Comparison of ENCODE assay signal across 8 mouse cellular contexts in the genomic region with DNA sequence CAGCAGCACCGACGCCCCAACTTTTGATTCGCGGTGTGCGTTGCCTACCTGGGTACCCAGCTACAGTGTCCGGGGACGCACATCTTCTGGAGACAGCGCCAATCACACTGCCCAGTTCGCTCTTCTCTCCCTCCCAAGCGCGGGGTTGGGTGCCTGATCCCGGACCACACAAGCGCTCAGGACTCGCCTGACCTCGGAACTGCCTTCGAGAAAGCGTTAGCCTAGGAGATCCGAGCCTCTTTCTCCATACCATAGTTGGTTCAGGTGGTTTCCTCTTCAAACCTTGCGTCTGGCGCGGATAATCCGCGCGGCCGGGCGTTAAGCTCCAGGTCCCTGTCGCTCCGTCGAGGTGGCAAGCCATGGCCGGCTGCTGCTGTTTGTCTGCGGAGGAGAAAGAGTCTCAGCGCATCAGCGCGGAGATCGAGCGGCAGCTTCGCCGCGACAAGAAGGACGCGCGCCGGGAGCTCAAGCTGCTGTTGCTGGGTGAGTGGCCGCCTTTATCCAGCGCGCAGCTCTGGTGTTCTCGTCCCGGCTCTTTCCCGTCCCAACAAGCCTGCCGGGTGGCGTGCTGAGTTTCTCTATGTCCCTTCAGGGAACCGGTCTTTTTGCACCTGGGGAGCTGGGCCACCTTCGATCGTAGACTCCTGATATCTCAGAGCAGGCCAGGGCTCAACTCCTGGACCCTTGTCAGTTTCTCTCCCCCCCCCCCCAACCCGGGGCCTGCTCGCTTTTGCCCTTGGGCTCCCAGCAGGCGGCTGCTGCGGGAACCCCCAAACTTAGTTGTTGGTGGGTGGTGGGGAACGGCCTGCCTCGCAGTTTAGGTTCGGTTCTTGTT. TPM values are rescaled to one million over a fixed set of nuclear protein-coding genes. Genes with fewer than 3 reads are reported as not detected.
A peak's percentile ranks its signal among the peaks of the same experiment; 100 is the strongest.
DNase-seq lines count a peak whose midpoint lies in the region; ATAC-seq and TF ChIP-seq lines count a peak whose summit lies in the region.

No protein-coding gene starts in this region.

- no peak overlapping the region for H3K27ac ChIP-seq in left cerebral cortex, adult 2 months
- no peak overlapping the region for H3K27ac ChIP-seq in bone marrow macrophage, adult 2 months (ENCODE audit: insufficient read depth, low read depth, low read length)
- H3K27ac ChIP-seq in forebrain, postnatal 0 days (ENCODE audit: low read depth, low read length), result no peak overlapping the region
- H3K27ac ChIP-seq in intestine, postnatal 0 days (ENCODE audit: low read depth, low read length), result peak overlapping the region; percentile 24; the same call in 1 of the 2 replicates
- peak overlapping the region; percentile 20; the same call in 1 of the 2 replicates for H3K27ac ChIP-seq in lung, embryonic 16.5 days (ENCODE audit: low read length)

- peak in 1 of 2 experiments; percentile 21 for DNase-seq in left cerebral cortex, adult 2 months (ENCODE audit: extremely low spot score in 1 of 2, low spot score in 2 of 2)
- DNase-seq in left cerebral cortex, adult 8-10 months (ENCODE audit: low spot score in 2 of 2), result no peak
- peak; percentile 46 for DNase-seq in forebrain, postnatal 0 days
- DNase-seq in ovary, postnatal 36 days (ENCODE audit: low spot score), result peak; percentile 41
- DNase-seq in layer of hippocampus, adult 8-10 months (ENCODE audit: low spot score in 2 of 2), result no peak

- intact Hi-C loops in left cerebral cortex, adult 2 months (cut with DNase I), result no loop called here

- H3K9me3 ChIP-seq in forebrain, postnatal 0 days (ENCODE audit: low read length), result no peaks in the 10 kb centered on the region
- no peaks in the 10 kb centered on the region for H3K9me3 ChIP-seq in intestine, postnatal 0 days (ENCODE audit: control insufficient read depth)
- H3K9me3 ChIP-seq in lung, embryonic 16.5 days (ENCODE audit: control insufficient read depth, low read length), result no peaks in the 10 kb centered on the region

- peak overlapping the region; percentile 27 for H3K4me3 ChIP-seq in left cerebral cortex, adult 2 months
- H3K4me3 ChIP-seq in bone marrow macrophage, adult 2 months (ENCODE audit: insufficient read depth, low read length), result peak overlapping the region; percentile 45
- H3K4me3 ChIP-seq in forebrain, postnatal 0 days (ENCODE audit: low read depth, low read length), result peak overlapping the region; percentile 37
- peak overlapping the region; percentile 51 for H3K4me3 ChIP-seq in intestine, postnatal 0 days (ENCODE audit: low read depth, low read length)
- peak overlapping the region; percentile 59 for H3K4me3 ChIP-seq in lung, embryonic 16.5 days (ENCODE audit: low read length)

- peak overlapping the region; percentile 69 for H3K4me2 ChIP-seq in forebrain, postnatal 0 days (ENCODE audit: low read depth)
- peak overlapping the region; percentile 88 for H3K4me2 ChIP-seq in intestine, postnatal 0 days (replicated peaks; ENCODE audit: low read depth)
- H3K4me2 ChIP-seq in lung, embryonic 16.5 days (ENCODE audit: low read depth, low read length), result peak overlapping the region; percentile 92

- TF ChIP-seq CTCF in left cerebral cortex, adult 2 months (IDR thresholded peaks at IDR 0.05), result no peak
- no peak; the same call in 1 of the 2 replicates for TF ChIP-seq CTCF in bone marrow macrophage, adult 2 months (IDR thresholded peaks at IDR 0.05; ENCODE audit: low read depth, low read length)
- TF ChIP-seq CTCF in forebrain, postnatal 0 days (IDR thresholded peaks at IDR 0.05; ENCODE audit: low read depth), result no peak
- no peak for TF ChIP-seq CTCF in intestine, postnatal 0 days (IDR thresholded peaks at IDR 0.05; ENCODE audit: low read depth)

- H3K4me1 ChIP-seq in bone marrow macrophage, adult 2 months (ENCODE audit: control insufficient read depth, insufficient read depth, low read length), result peaks cover 4% of the 10 kb centered on the region; the same call in 1 of the 2 replicates
- 0 out of 2 replicates have a peak, but pooled peaks cover 8% of the 10 kb centered on the region for H3K4me1 ChIP-seq in forebrain, postnatal 0 days (ENCODE audit: insufficient read depth)
- peaks cover 3% of the 10 kb centered on the region; the same call in 1 of the 2 replicates for H3K4me1 ChIP-seq in intestine, postnatal 0 days (replicated peaks; ENCODE audit: control insufficient read depth, insufficient read depth, low read length)
- H3K4me1 ChIP-seq in lung, embryonic 16.5 days (replicated peaks; ENCODE audit: control insufficient read depth, insufficient read depth, low read length), result peaks cover 42% of the 10 kb centered on the region

- no peak for TF ChIP-seq POLR2A in bone marrow macrophage, adult 2 months (IDR thresholded peaks at IDR 0.05; ENCODE audit: borderline replicate concordance, low read depth, low read length)

- peak overlapping the region; percentile 25; the same call in 1 of the 2 replicates for H3K9ac ChIP-seq in forebrain, postnatal 0 days
- peak overlapping the region; percentile 19; the same call in 1 of the 2 replicates for H3K9ac ChIP-seq in intestine, postnatal 0 days (ENCODE audit: low read depth, low read length)
- H3K9ac ChIP-seq in lung, embryonic 16.5 days (ENCODE audit: low read length), result peak overlapping the region; percentile 75

- peaks cover 18% of the 10 kb centered on the region for H3K27me3 ChIP-seq in forebrain, postnatal 0 days (ENCODE audit: insufficient read depth, low read length)
- H3K27me3 ChIP-seq in intestine, postnatal 0 days (replicated peaks; ENCODE audit: control insufficient read depth, insufficient read depth, low read length), result peaks cover 13% of the 10 kb centered on the region; the same call in 1 of the 2 replicates
- H3K27me3 ChIP-seq in lung, embryonic 16.5 days (ENCODE audit: control insufficient read depth, insufficient read depth, low read depth, low read length), result no peaks in the 10 kb centered on the region

- WGBS in forebrain, postnatal 0 days, result 3% methylated on average over 61 of the region's 61 CpGs
- 8% methylated on average over 61 of the region's 61 CpGs for whole genome bisulfite sequencing in intestine, postnatal 0 days
- WGBS in lung, embryonic 16.5 days, result 6% methylated on average over 61 of the region's 61 CpGs

- no peaks in the 10 kb centered on the region for H3K36me3 ChIP-seq in forebrain, postnatal 0 days (ENCODE audit: insufficient read depth)
- H3K36me3 ChIP-seq in intestine, postnatal 0 days (ENCODE audit: control insufficient read depth, insufficient read depth), result no peaks in the 10 kb centered on the region
- no peaks in the 10 kb centered on the region for H3K36me3 ChIP-seq in lung, embryonic 16.5 days (ENCODE audit: control insufficient read depth, insufficient read depth, low read length)

- ATAC-seq in forebrain, postnatal 0 days, result peak; percentile 56
- no peak; the same call in 1 of the 2 replicates for ATAC-seq in intestine, postnatal 0 days
- peak; percentile 6 for ATAC-seq in lung, embryonic 16.5 days (ENCODE audit: low read depth)

RNA-seq across cellular contexts. Expression of a gene that starts 1.0 kb away (rescaled TPM):
- total RNA-seq in left cerebral cortex, adult 2 months (2021), result under 1 TPM in 1 of 2 experiments, not detected in 1; 0.20 TPM
- total RNA-seq in left cerebral cortex, adult 8-10 months (2022), result under 1 TPM; 0.39 to 0.50 (median 0.44) TPM
- not detected in 2 replicates for polyA plus RNA-seq in bone marrow macrophage, adult 2 months (2012; ENCODE audit: insufficient read depth, insufficient read length, missing spikeins)
- 0.46 and 0.62 TPM in 2 replicates for total RNA-seq in forebrain, postnatal 0 days (2014; rRNA removed)
- polyA plus RNA-seq in forebrain, postnatal 0 days (2015; fragmentation: Nextera tagmentation; extraction: Ambion mirVana), result 0.42 and 0.56 TPM in 2 replicates
- polyA plus RNA-seq in intestine, postnatal 0 days (2015; fragmentation: Nextera tagmentation; extraction: Ambion mirVana), result 2.9 and 4.8 TPM in 2 replicates
- polyA plus RNA-seq in lung, embryonic 16.5 days (2015; fragmentation: Nextera tagmentation; extraction: Ambion mirVana), result 10.7 and 11.4 TPM in 2 replicates
- 1 to 10 TPM; 1.3 to 2.3 (median 1.6) TPM for total RNA-seq in layer of hippocampus, adult 8-10 months (2022)

Comparison
In these comparisons a context has a peak if more than half of its experiments do, and no peak if none do; other contexts are left out.
1. DNase-seq: peak in forebrain, postnatal 0 days (single experiment) and ovary, postnatal 36 days (single experiment); none in left cerebral cortex, adult 8-10 months (0 of 2) and layer of hippocampus, adult 8-10 months (0 of 2).
2. H3K27ac ChIP-seq: peak in intestine, postnatal 0 days (single experiment) and lung, embryonic 16.5 days (single experiment); none in left cerebral cortex, adult 2 months (single experiment), bone marrow macrophage, adult 2 months (single experiment) and forebrain, postnatal 0 days (single experiment).
3. H3K9ac ChIP-seq: peak in every context shown above with its lines; median percentile 75 in lung, embryonic 16.5 days; 25 in forebrain, postnatal 0 days; 19 in intestine, postnatal 0 days.
4. Peak in every context shown above with its lines, with median percentiles within 50 percentile points of each other: H3K4me3 ChIP-seq and H3K4me2 ChIP-seq.